Mouse (Mus musculus) lung, embryonic 15.5 days (tissue): Measurements from ENCODE around the gene Camkk2. TPM values are rescaled to one million over a fixed set of nuclear protein-coding genes. Genes with fewer than 3 reads are reported as not detected.

Source experiments
- ATAC-seq: fragments of 200-750 bp; cut with Nextera tagmentation; 2 replicates; pipeline ENCODE4 v1.8.0; 2017; ENCODE audit warnings: moderate number of reproducible peaks, borderline replicate concordance; ENCODE audit not compliant: low FRiP score, low TSS enrichment; ENCODE audit errors: extremely low read depth
- H3K27ac ChIP-seq: fragments of 300-500 bp; sonication (generic); 2 replicates; pipeline ENCODE4 v1.5.1; 2015; ENCODE audit warnings: moderate library complexity, mild to moderate bottlenecking, inconsistent platforms
- H3K27me3 ChIP-seq: fragments of 300-500 bp; sonication (generic); 2 replicates; pipeline ENCODE4 v1.6.1; 2015; ENCODE audit warnings: inconsistent platforms
- H3K36me3 ChIP-seq: fragments of 300-500 bp; sonication (generic); 2 replicates; pipeline ENCODE4 v1.6.1; 2015; ENCODE audit warnings: inconsistent platforms
- H3K4me1 ChIP-seq: fragments of 300-500 bp; sonication (generic); 2 replicates; pipeline ENCODE4 v1.6.1; 2015; ENCODE audit warnings: inconsistent platforms
- H3K4me2 ChIP-seq: fragments of 300-500 bp; sonication (generic); 2 replicates; pipeline ENCODE4 v1.6.1; 2015; ENCODE audit warnings: inconsistent platforms, mild to moderate bottlenecking, moderate library complexity
- H3K4me3 ChIP-seq: fragments of 300-500 bp; sonication (generic); 2 replicates; pipeline ENCODE4 v1.5.1; 2015; ENCODE audit warnings: mild to moderate bottlenecking, inconsistent platforms
- H3K9ac ChIP-seq: fragments of 300-500 bp; sonication (generic); 2 replicates; pipeline ENCODE4 v1.6.1; 2015; ENCODE audit warnings: inconsistent platforms
- H3K9me3 ChIP-seq: fragments of 300-500 bp; sonication (generic); 2 replicates; pipeline ENCODE4 v1.6.1; 2016; ENCODE audit warnings: inconsistent platforms
- WGBS: fragments of 180-500 bp; shearing (Covaris S2); methylation state at CpG from one replicate; pipeline ENCODE4 v1.1.7; 2015; 5-methylcytosine and 5-hydroxymethylcytosine counted together
- polyA plus RNA-seq: library from polyadenylated mRNA; unstranded; fragments of >200 nt; fragmentation: Nextera tagmentation; extraction: Ambion mirVana; gene quantifications from 2 replicates; pipeline ENCODE4 v1.2.1, GENCODE M21; 2015

Camkk2 gene
- polyA plus RNA-seq, result 35.0 and 36.4 TPM in 2 replicates

DNA sequence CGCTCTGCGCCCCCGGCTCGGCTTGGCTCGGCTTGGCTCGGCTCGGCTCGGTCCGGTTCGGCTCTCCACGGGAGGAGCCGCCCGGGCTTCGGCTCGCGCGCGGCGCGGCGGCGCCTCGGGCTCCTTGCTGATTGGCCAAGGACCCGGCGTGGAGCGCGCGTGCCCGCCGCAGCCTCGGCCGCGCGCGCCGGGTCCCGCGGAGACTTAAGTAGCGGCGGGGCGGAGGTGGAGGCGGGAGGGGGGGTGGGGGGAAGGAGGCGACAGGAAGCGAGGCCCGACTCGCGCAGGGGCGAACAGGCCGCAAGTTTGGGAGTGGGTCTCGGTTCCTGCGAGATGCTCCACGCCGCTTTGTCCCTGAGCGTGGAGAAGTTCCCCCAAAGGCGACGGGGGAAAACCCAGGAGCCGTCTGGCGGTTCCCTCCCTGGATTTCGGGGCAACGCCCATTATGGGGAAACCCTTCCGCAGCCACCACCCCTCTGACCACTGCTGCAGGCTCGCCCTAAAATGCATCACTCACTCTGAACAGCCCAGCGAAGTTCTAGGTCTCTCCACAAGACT lies at the start of gene Camkk2:
Gene Camkk2 (minus strand): TSS at position 133 of the 558 bp plus-strand sequence.
- Histone ChIP-seq H3K9ac (peak within 1 kb of the TSS; percentile 87), H3K9me3 (no peaks in the 10 kb centered on the region), H3K27ac (peak within 1 kb of the TSS; percentile 91), H3K36me3 (no peaks in the 10 kb centered on the region), H3K27me3 (no peaks in the 10 kb centered on the region), H3K4me2 (peak within 1 kb of the TSS; percentile 89), H3K4me3 (peak within 1 kb of the TSS; percentile 75), H3K4me1 (peaks cover 19% of the 10 kb centered on the region)
- WGBS, result 0% methylated on average over 53 of the region's 63 CpGs
- peak; percentile 86 for ATAC-seq

DNA sequence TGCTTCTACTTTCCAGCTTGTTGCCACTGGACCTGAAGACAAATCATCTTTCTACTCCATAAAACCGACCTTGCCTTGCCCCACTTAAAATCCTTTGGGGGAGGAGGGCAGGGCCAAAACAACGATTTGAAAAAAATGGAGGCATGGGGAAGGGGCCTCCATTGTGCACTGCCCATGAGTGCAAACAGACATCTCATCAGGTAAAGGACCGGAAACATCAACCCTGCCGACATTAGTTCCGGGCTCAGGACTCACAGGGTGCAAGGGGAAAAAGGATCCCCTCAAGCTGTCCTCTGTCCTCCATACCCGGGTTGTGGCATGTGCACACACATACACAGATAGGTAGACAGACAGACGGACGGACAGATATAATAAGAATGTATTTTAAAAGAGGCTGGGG lies 45.9 kb upstream of the Camkk2 start:
- Histone ChIP-seq H3K4me3 (no peak overlapping the region), H3K4me1 (peaks cover 3% of the 10 kb centered on the region), H3K27ac (no peak overlapping the region), H3K9me3 (no peaks in the 10 kb centered on the region), H3K4me2 (no peak overlapping the region), H3K36me3 (no peaks in the 10 kb centered on the region), H3K9ac (no peak overlapping the region), H3K27me3 (no peaks in the 10 kb centered on the region)
- 78% methylated on average over 8 of the region's 8 CpGs for WGBS
- ATAC-seq, result no peak

GRCm38 (mm10) chr5:122824450-122824849 lies 45.2 kb upstream of the Camkk2 start:
- no peak overlapping the region for H3K4me3 ChIP-seq
- no peak overlapping the region for H3K9ac ChIP-seq
- H3K27ac ChIP-seq, result no peak overlapping the region
- no peaks in the 10 kb centered on the region for H3K9me3 ChIP-seq
- 64% methylated on average over 6 of the region's 6 CpGs for WGBS
- H3K4me2 ChIP-seq, result no peak overlapping the region
- no peaks in the 10 kb centered on the region for H3K27me3 ChIP-seq
- ATAC-seq, result no peak
- peaks cover 10% of the 10 kb centered on the region for H3K4me1 ChIP-seq
- 0 out of 2 replicates have a peak, but pooled peaks cover 1% of the 10 kb centered on the region for H3K36me3 ChIP-seq

DNA sequence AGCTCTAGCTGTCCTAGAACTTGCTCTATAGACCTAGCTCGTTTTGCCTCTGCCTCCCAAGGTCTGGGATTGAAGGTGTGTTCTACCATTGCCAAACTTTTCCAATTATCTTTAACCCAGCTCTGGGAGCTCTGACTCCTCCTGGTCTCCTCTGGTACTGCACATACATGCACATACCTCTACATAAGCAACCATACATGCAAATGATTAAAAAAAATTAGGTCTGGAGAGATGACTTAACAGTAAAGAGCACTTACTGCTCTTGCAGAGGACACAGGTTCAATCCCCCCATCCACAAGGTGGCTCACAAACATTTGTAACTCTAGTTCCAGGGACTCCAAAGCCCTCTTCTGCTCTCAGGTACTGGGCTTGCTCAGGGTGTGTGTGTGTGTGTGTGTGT lies 44.8 kb upstream of the Camkk2 start:
- no peak overlapping the region for H3K4me2 ChIP-seq
- H3K4me1 ChIP-seq, result peaks cover 13% of the 10 kb centered on the region
- no peaks in the 10 kb centered on the region for H3K9me3 ChIP-seq
- no peak overlapping the region for H3K9ac ChIP-seq
- H3K4me3 ChIP-seq, result no peak overlapping the region
- WGBS, result 75% methylated on average over 1 of the region's 1 CpGs
- H3K36me3 ChIP-seq, result 0 out of 2 replicates have a peak, but pooled peaks cover 5% of the 10 kb centered on the region
- no peaks in the 10 kb centered on the region for H3K27me3 ChIP-seq
- no peak overlapping the region for H3K27ac ChIP-seq
- no peak for ATAC-seq

DNA sequence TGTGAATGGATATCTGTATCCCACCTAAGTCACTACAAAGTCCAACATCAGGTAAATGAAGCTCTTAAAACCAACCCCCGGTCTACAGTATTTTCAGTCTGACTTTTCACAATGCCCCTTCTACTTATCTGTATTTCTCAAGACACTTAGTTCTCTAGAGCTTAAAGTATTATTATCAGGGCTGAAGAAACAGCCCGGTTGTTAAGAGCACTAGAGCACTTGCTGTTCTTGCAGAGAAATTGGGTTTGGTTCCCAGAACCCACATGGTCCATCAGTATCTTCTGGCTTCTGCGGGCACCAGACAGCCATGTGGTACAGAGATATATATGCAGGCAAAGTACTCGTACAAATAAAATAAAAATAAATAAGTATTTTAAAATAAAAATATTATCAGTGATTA lies 43.2 kb upstream of the Camkk2 start:
- Histone ChIP-seq H3K36me3 (peaks cover 19% of the 10 kb centered on the region), H3K27me3 (no peaks in the 10 kb centered on the region), H3K4me2 (no peak overlapping the region), H3K4me3 (no peak overlapping the region), H3K4me1 (peaks cover 13% of the 10 kb centered on the region), H3K9ac (no peak overlapping the region), H3K9me3 (no peaks in the 10 kb centered on the region), H3K27ac (no peak overlapping the region)
- ATAC-seq, result no peak
- WGBS, result 81% methylated on average over 4 of the region's 4 CpGs

GRCm38 (mm10) chr5:122821524-122821885 lies 42.3 kb upstream of the Camkk2 start:
- peak overlapping the region; percentile 86 for H3K4me3 ChIP-seq
- peak overlapping the region; percentile 95 for H3K27ac ChIP-seq
- no peaks in the 10 kb centered on the region for H3K27me3 ChIP-seq
- H3K9ac ChIP-seq, result peak overlapping the region; percentile 83
- WGBS, result under 1% methylated on average over 10 of the region's 10 CpGs
- H3K4me2 ChIP-seq, result peak overlapping the region; percentile 64
- peaks cover 13% of the 10 kb centered on the region for H3K4me1 ChIP-seq
- peak; percentile 47; the same call in 1 of the 2 replicates for ATAC-seq
- no peaks in the 10 kb centered on the region for H3K9me3 ChIP-seq
- peaks cover 28% of the 10 kb centered on the region for H3K36me3 ChIP-seq

DNA sequence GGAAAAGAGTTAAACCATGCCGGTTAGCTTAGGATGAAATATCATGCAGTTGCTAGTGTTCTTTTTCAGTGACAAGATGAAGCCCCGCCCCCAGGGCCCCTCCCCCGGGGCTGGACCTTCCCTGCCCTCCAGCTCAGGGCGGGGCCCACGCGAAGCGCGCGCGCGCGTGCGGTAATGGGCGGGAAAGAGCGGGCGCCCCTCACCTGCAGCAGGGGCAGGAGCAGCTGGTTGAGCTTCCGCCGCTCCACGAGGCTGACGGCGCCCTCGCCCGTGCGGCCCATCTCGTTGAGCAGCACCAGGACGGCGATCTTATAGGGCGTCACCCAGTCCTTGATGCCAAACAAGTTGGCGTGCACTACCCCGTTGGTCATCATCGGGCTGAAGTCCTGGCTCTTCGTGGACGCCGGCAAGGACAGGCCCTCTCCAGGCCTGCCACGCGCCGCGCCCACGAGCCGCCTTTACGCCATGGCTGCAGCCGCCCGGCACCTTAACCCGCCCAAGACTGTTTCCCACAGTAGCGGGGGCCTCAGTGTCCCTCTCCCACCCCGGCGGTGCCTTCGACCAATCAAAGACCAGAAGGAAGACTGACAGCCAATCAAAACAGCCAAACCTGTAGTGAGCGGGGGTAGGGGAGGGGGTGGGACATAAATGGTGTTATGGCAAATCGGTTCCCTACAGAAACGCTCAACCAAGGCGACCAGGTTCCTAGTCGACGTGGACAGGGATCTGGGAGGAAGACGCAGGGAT lies 41.7 kb upstream of the Camkk2 start, which contains the start of gene Anapc5:
Gene Anapc5 (minus strand): TSS at position 563 of the 747 bp plus-strand sequence.
- peak within 1 kb of the TSS; percentile 64 for H3K4me2 ChIP-seq
- under 1% methylated on average over 55 of the region's 55 CpGs for WGBS
- peaks cover 13% of the 10 kb centered on the region for H3K4me1 ChIP-seq
- peak within 1 kb of the TSS; percentile 86 for H3K4me3 ChIP-seq
- H3K36me3 ChIP-seq, result peaks cover 32% of the 10 kb centered on the region
- H3K9ac ChIP-seq, result peak within 1 kb of the TSS; percentile 83
- H3K27me3 ChIP-seq, result no peaks in the 10 kb centered on the region
- ATAC-seq, result peak; percentile 100
- peak within 1 kb of the TSS; percentile 95 for H3K27ac ChIP-seq
- H3K9me3 ChIP-seq, result no peaks in the 10 kb centered on the region

DNA sequence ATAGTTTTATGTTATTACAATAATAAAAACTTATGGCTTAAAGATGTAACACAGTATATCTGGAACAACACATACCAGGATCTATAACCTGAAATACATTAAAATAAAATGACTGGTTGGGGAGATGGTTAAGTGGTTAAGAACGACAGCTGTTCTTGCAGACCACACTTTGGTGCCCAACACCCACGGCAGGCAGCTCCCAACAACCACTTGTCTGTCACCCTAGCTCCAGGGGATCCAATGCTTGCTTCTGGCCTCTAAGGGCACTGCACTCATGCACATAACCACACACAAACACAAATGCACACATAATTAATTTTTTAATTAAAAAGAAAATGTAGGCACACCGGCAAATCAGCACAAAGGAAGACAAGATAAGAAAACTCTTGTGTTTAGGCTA lies 33.5 kb upstream of the Camkk2 start:
- no peaks in the 10 kb centered on the region for H3K9me3 ChIP-seq
- H3K4me2 ChIP-seq, result no peak overlapping the region
- ATAC-seq, result no peak
- no peak overlapping the region for H3K4me3 ChIP-seq
- no peaks in the 10 kb centered on the region for H3K4me1 ChIP-seq
- H3K9ac ChIP-seq, result no peak overlapping the region
- H3K27me3 ChIP-seq, result no peaks in the 10 kb centered on the region
- H3K36me3 ChIP-seq, result peaks cover 86% of the 10 kb centered on the region
- no peak overlapping the region for H3K27ac ChIP-seq
- 77% methylated on average over 3 of the region's 3 CpGs for WGBS

DNA sequence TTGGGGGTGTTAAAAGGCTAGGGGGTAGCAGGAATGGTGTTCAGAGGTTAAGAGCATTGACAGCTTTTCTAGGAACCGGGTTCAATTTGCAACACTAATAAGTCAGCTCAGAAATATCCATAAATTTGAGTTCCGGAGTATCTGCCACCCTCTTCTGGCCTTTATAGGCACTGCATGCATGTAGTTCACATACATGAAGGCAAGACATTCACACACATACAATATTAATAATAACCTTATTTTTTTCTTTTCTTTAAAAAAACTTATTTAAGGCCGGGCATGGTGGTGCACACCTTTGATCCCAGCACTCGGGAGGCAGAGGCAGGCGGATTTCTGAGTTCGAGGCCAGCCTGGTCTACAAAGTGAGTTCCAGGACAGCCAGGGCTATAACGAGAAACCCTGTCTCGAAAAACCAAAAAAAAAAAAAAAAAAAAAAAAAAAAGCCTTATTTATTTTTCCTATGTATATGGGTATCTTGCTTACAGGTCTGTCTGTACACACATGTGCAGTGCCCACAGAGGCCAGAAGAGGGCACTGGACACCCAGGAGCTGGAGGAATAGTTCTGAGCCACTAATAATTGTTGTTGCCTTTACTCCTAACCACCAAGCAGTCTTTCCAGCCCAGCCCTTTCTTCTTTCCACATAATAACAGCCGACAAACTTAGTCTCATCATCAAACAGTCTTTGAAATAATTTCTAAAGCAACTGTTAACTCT lies 32.3 kb upstream of the Camkk2 start:
- Histone ChIP-seq H3K4me1 (no peaks in the 10 kb centered on the region), H3K36me3 (peaks cover 86% of the 10 kb centered on the region), H3K4me2 (no peak overlapping the region), H3K27me3 (no peaks in the 10 kb centered on the region), H3K4me3 (no peak overlapping the region), H3K27ac (no peak overlapping the region), H3K9me3 (no peaks in the 10 kb centered on the region), H3K9ac (no peak overlapping the region)
- WGBS, result 88% methylated on average over 9 of the region's 9 CpGs
- ATAC-seq, result no peak

- H3K4me3 ChIP-seq, result no peak overlapping the region
- no peak overlapping the region for H3K9ac ChIP-seq
- H3K27me3 ChIP-seq, result no peaks in the 10 kb centered on the region
- H3K9me3 ChIP-seq, result no peaks in the 10 kb centered on the region
- peaks cover 91% of the 10 kb centered on the region for H3K36me3 ChIP-seq
- no peak overlapping the region for H3K27ac ChIP-seq
- 62% methylated on average over 3 of the region's 3 CpGs for WGBS
- no peak overlapping the region for H3K4me2 ChIP-seq
- ATAC-seq, result no peak
- 0 out of 2 replicates have a peak, but pooled peaks cover 2% of the 10 kb centered on the region for H3K4me1 ChIP-seq
Observed at GRCm38 (mm10) chr5:122805503-122805902, 26.3 kb upstream of the Camkk2 start.

- Histone ChIP-seq H3K4me1 (peaks cover 26% of the 10 kb centered on the region), H3K36me3 (peaks cover 97% of the 10 kb centered on the region), H3K4me2 (no peak overlapping the region), H3K9me3 (no peaks in the 10 kb centered on the region), H3K27ac (no peak overlapping the region), H3K9ac (no peak overlapping the region), H3K4me3 (no peak overlapping the region), H3K27me3 (no peaks in the 10 kb centered on the region)
- no peak for ATAC-seq
- WGBS, result 62% methylated on average over 9 of the region's 9 CpGs
Observed at GRCm38 (mm10) chr5:122802706-122803105, 23.5 kb upstream of the Camkk2 start.

DNA sequence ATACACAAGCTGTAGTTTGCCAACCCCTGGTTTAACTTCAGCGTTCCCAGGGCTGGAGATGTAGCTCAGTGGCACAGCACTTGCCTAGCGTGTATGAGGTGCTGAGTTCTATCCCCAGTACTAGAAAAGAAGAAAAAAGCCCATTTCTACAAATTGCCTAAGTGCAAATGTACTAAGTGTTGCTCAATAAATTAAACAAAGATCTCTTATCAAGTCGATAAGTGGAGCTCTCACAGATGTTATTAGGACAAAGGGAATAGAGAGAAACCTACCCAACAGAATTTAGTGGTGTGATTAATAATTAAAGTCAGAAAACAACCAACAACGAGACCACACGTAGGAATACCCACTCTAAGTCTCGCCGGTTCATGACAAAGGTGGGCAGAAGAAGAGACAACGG lies 22.5 kb upstream of the Camkk2 start:
- Histone ChIP-seq H3K27ac (no peak overlapping the region), H3K4me2 (no peak overlapping the region), H3K4me3 (no peak overlapping the region), H3K9ac (no peak overlapping the region), H3K9me3 (no peaks in the 10 kb centered on the region), H3K36me3 (peaks cover 95% of the 10 kb centered on the region), H3K4me1 (peaks cover 26% of the 10 kb centered on the region), H3K27me3 (no peaks in the 10 kb centered on the region)
- ATAC-seq, result no peak
- WGBS, result 88% methylated on average over 8 of the region's 8 CpGs
